Mouse (Mus musculus) liver, embryonic 16.5 days (tissue): ENCODE results near the gene Prune1. TPM values are rescaled to one million over a fixed set of nuclear protein-coding genes. Genes with fewer than 3 reads are reported as not detected.

Experiments used
- ATAC-seq: fragments of 200-750 bp; cut with Nextera tagmentation; 2 replicates; pipeline ENCODE4 v1.8.0; 2017; ENCODE audit warnings: low read depth, mild to moderate bottlenecking, moderate number of reproducible peaks, moderate library complexity
- H3K27ac ChIP-seq: fragments of 300-500 bp; sonication (generic); 2 replicates; pipeline ENCODE4 v1.5.1; 2014; ENCODE audit warnings: mild to moderate bottlenecking, low read length
- H3K27me3 ChIP-seq: fragments of 300-500 bp; sonication (generic); 2 replicates; pipeline ENCODE4 v1.6.1; 2014; ENCODE audit warnings: low read depth, low read length, mixed read lengths; ENCODE audit not compliant: control insufficient read depth, insufficient read depth
- H3K36me3 ChIP-seq: fragments of 300-500 bp; sonication (generic); 2 replicates; pipeline ENCODE4 v1.6.1; 2014; ENCODE audit warnings: mild to moderate bottlenecking; ENCODE audit not compliant: control insufficient read depth, insufficient read depth
- H3K4me1 ChIP-seq: fragments of 300-500 bp; sonication (generic); 2 replicates; pipeline ENCODE4 v1.6.1; 2014; ENCODE audit warnings: low read depth, low read length, mixed read lengths; ENCODE audit not compliant: control insufficient read depth
- H3K4me2 ChIP-seq: fragments of 300-500 bp; sonication (generic); 2 replicates; pipeline ENCODE4 v1.6.1; 2014; ENCODE audit warnings: low read depth, low read length, mixed read lengths
- H3K4me3 ChIP-seq: fragments of 300-500 bp; sonication (generic); 2 replicates; pipeline ENCODE4 v1.5.1; 2014; ENCODE audit warnings: low read depth, mild to moderate bottlenecking, low read length
- H3K9ac ChIP-seq: fragments of 300-500 bp; sonication (generic); 2 replicates; pipeline ENCODE4 v1.6.1; 2014; ENCODE audit warnings: low read depth, low read length
- H3K9me3 ChIP-seq: fragments of 300-500 bp; sonication (generic); replicated peaks from 2 replicates; pipeline ENCODE4 v1.6.1; 2016; ENCODE audit warnings: low read length; ENCODE audit not compliant: control insufficient read depth
- WGBS: fragments of 180-500 bp; shearing (Covaris S2); extraction: QIAGEN DNeasy Blood & Tissue Kit; methylation state at CpG from one replicate; pipeline ENCODE4 v1.1.7; 2014; ENCODE audit not compliant: insufficient replicate concordance; 5-methylcytosine and 5-hydroxymethylcytosine counted together
- polyA plus RNA-seq: library from polyadenylated mRNA; unstranded; fragments of >200 nt; fragmentation: Nextera tagmentation; extraction: Ambion mirVana; gene quantifications from 2 replicates; pipeline ENCODE4 v1.2.1, GENCODE M21; 2015

Gene Prune1
- polyA plus RNA-seq, 1 experiment from 2014 or later, result 8.8 TPM

DNA sequence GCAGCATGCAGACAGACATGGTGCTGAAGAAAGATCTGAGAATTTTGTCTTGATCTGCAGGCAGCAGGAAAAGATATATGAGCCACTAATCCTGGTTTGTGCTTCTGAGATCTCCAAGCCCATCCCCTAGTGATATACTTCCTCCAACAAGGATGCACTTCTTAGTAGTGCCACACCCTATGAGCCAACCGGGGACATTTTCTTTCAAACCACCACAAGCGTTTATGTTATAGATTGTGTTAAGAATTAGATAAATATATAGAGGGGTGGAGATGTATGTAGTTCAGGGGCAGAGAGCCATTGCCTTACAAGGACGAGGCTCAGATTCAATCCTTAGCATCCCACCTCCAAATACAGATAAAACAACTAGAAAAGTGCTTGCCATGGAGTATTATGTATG lies 28.6 kb upstream of the Prune1 start:
- Histone ChIP-seq H3K36me3 (no peaks in the 10 kb centered on the region), H3K4me2 (no peak overlapping the region), H3K9me3 (no peaks in the 10 kb centered on the region), H3K4me3 (no peak overlapping the region), H3K4me1 (peaks cover 41% of the 10 kb centered on the region), H3K9ac (no peak overlapping the region), H3K27ac (no peak overlapping the region), H3K27me3 (no peaks in the 10 kb centered on the region)
- 30% methylated on average over 3 of the region's 3 CpGs for WGBS
- no peak for ATAC-seq

DNA sequence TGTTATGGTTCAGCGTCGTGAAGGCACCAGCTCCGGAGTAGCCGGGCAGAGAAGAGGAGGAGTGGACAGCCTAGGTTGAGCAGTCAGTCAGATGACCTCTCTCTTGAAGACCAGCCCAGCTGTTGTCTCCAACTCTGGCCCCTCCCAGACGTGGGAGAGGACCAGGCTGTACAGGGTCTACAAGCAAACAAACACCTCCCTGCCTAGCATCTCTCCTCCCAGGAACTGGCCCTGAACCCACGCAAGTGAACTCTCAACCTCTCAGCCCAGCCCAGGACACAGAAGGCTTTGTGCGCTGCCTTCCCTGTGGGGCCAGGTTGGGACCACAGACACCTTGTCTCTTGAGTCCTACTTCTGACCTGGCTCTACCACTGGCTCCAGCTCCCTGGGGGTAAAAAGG lies 25.2 kb upstream of the Prune1 start, which contains the start of gene Anxa9:
Anxa9 (minus strand) TSS at position 77 of the 400 bp plus-strand sequence.
- peak; percentile 47; the same call in 1 of the 2 replicates for ATAC-seq
- H3K27me3 ChIP-seq, result no peaks in the 10 kb centered on the region
- H3K9me3 ChIP-seq, result no peaks in the 10 kb centered on the region
- H3K4me2 ChIP-seq, result no peak within 1 kb of the TSS
- no peak within 1 kb of the TSS for H3K9ac ChIP-seq
- whole genome bisulfite sequencing, result 66% methylated on average over 7 of the region's 7 CpGs
- H3K36me3 ChIP-seq, result no peaks in the 10 kb centered on the region
- H3K4me1 ChIP-seq, result peaks cover 13% of the 10 kb centered on the region
- H3K27ac ChIP-seq, result no peak within 1 kb of the TSS
- no peak within 1 kb of the TSS for H3K4me3 ChIP-seq

DNA sequence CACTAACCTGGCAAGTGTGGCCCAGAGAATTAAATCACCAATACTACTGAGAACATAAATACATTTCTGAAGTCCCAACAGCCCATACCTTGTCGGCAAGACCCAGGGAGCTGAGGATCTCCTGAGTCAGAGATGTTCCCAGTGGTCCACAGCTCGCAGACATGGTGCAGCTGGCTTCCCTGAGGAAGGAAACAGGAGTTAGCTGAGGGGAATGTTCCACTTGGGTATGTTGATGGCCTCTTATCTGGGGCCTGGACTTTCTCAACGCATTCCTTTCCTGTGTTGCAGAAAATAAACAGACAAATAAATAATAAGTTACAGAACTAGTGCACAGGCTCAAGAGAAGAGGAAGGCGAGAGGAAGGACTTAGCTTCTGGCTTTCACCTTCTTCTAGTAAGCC lies 24.4 kb upstream of the Prune1 start:
- Histone ChIP-seq H3K27me3 (no peaks in the 10 kb centered on the region), H3K4me1 (peaks cover 5% of the 10 kb centered on the region), H3K9ac (no peak overlapping the region), H3K36me3 (no peaks in the 10 kb centered on the region), H3K4me2 (no peak overlapping the region), H3K27ac (no peak overlapping the region), H3K4me3 (no peak overlapping the region), H3K9me3 (no peaks in the 10 kb centered on the region)
- ATAC-seq, result no peak
- WGBS, result 67% methylated on average over 4 of the region's 4 CpGs

DNA sequence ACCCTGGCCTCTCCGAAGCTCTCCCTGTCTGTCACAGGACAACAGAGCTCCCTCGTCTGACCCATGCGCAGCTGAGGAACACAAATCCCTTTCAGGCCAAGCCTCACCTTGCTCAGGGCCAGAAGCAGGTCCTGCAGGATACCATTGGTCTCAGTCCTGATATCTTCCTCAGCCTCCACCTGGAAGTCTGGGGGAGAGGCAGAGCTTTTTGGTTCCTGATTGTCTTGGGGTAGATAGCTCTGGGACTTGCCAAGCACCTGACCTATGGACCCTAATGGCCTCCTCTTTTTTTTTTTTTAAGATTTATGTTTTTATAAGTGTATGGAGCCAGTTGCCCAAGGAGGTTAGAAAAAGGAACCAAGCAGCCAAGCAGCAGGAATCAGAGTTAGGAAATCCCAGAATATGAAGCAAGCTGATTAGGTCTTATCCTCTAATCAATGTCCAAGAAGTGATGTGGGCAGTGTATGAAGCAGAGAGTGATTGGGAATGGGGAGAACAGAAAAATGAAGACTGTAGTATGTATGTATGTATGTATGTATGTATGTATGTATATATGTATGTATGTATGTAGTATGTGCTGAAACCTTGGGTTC lies 19.4 kb upstream of the Prune1 start:
- Histone ChIP-seq H3K27me3 (no peaks in the 10 kb centered on the region), H3K9ac (no peak overlapping the region), H3K27ac (no peak overlapping the region), H3K4me1 (peaks cover under 1% of the 10 kb centered on the region; the same call in 1 of the 2 replicates), H3K36me3 (no peaks in the 10 kb centered on the region), H3K9me3 (no peaks in the 10 kb centered on the region), H3K4me3 (no peak overlapping the region), H3K4me2 (no peak overlapping the region)
- WGBS, result 76% methylated on average over 3 of the region's 3 CpGs
- ATAC-seq, result no peak

DNA sequence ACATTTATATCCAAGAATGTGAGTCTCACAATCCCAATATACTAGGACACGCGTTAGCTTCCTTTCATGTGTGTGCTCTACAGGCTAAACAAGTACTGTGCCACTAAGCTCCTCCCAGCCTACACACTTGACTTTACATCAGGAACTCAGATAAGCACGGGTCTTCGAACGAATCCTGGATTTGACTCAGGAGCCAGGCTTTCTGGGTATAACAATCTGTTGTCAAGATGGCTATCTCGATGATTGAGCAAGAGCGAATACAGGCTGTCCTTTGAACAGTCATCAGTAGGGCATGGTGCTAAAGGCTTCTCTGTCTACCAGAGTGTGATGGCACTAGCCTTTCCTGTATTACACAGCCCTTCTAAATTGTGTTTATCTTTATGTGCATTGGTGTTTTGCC lies 16.1 kb upstream of the Prune1 start:
- peak; percentile 53 for ATAC-seq
- H3K36me3 ChIP-seq, result no peaks in the 10 kb centered on the region
- H3K4me2 ChIP-seq, result no peak overlapping the region
- no peaks in the 10 kb centered on the region for H3K27me3 ChIP-seq
- 0 out of 2 replicates have a peak overlapping the region, but pooled peaks have one; percentile 6 for H3K27ac ChIP-seq
- no peak overlapping the region for H3K4me3 ChIP-seq
- no peaks in the 10 kb centered on the region for H3K9me3 ChIP-seq
- peaks cover 16% of the 10 kb centered on the region for H3K4me1 ChIP-seq
- no peak overlapping the region for H3K9ac ChIP-seq
- WGBS, result 52% methylated on average over 7 of the region's 7 CpGs

DNA sequence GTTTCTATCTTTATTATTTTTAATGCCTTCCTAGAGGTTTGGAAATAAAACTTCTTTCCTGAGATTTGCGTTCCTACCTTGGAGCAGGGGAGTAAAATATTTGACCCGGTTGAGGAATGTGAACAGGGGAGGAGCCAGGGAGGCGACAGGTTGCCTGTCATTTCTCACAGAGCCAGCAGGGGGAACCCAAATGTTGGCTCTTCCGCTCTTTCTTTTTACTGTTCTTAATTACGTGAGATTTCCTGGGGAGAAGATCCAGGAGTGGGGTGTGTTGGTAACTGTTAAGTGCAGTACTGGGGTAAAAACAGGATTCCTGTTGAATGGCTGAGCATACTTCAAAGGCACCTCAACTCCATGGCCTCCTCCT lies 14.2 kb upstream of the Prune1 start:
- ATAC-seq, result 0 out of 2 replicates have a peak, but pooled peaks have one; percentile 19
- Histone ChIP-seq H3K9ac (no peak overlapping the region), H3K4me1 (peaks cover 19% of the 10 kb centered on the region), H3K4me2 (no peak overlapping the region), H3K4me3 (no peak overlapping the region), H3K27ac (no peak overlapping the region), H3K36me3 (no peaks in the 10 kb centered on the region; the same call in 1 of the 2 replicates), H3K9me3 (no peaks in the 10 kb centered on the region), H3K27me3 (no peaks in the 10 kb centered on the region)
- WGBS, result 21% methylated on average over 5 of the region's 5 CpGs

DNA sequence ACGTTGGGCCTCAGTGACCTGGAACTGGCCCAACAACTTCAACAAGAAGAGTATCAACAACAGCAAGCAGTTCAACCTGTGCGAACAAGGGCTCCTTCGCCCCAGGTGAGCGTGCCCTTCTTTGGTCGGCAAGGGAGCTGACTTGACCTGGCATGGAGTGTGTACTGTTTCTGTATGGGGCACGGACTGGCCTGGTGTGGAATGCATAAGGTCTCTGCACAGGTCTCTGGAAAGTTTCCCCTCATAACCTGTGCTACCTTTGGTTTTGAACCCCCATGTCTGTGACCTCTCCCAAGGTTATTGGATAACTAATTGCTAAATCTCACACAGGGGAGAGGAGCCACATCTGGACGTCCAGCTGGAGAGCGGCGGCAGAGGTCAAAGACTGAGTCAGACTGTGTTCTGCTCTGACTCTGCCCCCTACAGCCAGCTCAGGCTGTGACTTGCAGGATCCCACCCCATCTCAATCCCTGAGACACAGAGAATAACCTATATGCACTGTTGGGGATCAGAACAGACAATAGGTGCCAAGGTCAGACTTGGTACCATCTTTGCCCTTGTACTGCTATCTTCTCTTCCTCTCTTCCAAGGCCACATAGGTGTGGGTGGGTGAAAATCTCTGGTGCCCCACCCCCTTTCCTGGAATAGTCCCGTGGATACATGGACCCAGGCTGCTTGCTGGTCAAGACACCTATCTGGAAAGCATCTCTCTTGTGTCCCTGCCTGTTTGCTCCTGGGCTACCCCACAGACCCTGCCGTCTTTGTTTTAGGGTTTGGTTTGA lies 13.6 kb upstream of the Prune1 start:
- Histone ChIP-seq H3K9me3 (no peaks in the 10 kb centered on the region), H3K4me1 (peaks cover 19% of the 10 kb centered on the region), H3K4me2 (no peak overlapping the region), H3K9ac (no peak overlapping the region), H3K27me3 (no peaks in the 10 kb centered on the region), H3K36me3 (no peaks in the 10 kb centered on the region; the same call in 1 of the 2 replicates), H3K27ac (peak overlapping the region; percentile 13; the same call in 1 of the 2 replicates), H3K4me3 (no peak overlapping the region)
- peak; percentile 60 for ATAC-seq
- 69% methylated on average over 11 of the region's 11 CpGs for WGBS

DNA sequence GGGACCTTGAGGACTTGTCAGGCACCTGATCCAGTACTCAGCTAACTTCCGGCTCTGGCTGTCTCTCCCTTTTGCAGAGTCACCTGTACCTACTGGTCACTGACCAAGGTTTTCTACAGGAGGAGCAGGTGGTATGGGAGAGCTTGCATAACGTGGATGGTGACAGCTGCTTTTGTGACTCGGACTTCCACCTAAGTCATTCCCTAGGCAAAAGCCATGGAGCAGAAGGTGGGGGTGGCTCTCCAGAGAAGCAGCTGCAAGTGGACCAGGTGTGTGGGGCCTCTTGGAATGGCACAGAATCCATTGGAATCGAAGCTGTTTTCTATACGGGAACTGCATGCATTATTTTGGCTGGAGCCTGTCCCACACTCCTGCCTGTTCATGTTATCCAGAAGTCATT lies 12.8 kb upstream of the Prune1 start:
- WGBS, result 59% methylated on average over 5 of the region's 5 CpGs
- Histone ChIP-seq H3K27me3 (no peaks in the 10 kb centered on the region), H3K9ac (no peak overlapping the region), H3K4me2 (no peak overlapping the region), H3K4me1 (peaks cover 19% of the 10 kb centered on the region), H3K36me3 (no peaks in the 10 kb centered on the region; the same call in 1 of the 2 replicates), H3K9me3 (no peaks in the 10 kb centered on the region), H3K4me3 (no peak overlapping the region), H3K27ac (no peak overlapping the region)
- ATAC-seq, result no peak

DNA sequence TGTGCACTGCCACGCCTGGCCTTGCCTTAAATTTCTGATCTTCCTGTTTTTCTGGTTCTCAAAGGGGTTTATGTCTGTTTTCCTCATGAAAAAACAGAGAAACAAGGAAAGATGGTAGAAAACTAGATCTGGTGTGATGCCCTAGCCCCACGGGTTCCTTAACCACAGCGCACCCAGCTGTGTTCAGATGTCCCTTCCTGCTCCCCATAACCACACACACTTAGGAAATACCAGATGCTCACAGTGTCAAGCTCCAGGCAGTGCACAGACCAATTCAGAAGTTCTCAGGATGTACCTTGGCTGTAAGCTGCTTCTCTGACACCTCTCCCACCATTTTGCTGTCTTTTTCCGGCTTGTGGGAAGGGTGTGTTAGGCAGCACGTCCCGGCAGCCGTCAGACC lies 12.4 kb upstream of the Prune1 start:
- Histone ChIP-seq H3K9me3 (no peaks in the 10 kb centered on the region), H3K4me2 (no peak overlapping the region), H3K27ac (no peak overlapping the region), H3K36me3 (no peaks in the 10 kb centered on the region; the same call in 1 of the 2 replicates), H3K4me3 (no peak overlapping the region), H3K9ac (no peak overlapping the region), H3K27me3 (no peaks in the 10 kb centered on the region), H3K4me1 (peaks cover 19% of the 10 kb centered on the region)
- no peak for ATAC-seq
- 61% methylated on average over 7 of the region's 7 CpGs for WGBS
